In the genomic region with DNA sequence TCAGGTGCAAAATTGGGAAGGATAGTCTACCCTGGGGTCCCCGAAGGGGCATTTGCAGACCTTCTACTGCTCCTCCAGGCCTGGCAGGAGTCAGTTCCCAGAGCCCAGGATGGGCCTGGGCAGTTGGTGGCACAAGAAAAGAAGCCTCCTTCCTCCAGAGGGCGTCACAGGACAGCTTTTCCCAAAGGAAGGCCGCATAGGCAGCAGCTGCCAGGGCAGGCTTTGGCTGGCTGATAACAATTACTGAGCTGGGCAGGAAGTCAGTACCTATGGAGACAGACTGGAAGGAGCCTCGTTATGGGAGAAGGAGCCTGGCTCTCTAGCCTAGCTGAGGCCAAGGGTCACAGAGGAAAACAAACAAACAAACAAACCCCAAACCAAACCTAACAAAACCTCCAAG, we compare ENCODE assay signal across 8 mouse cellular contexts. TPM values are rescaled to one million over a fixed set of nuclear protein-coding genes. Genes with fewer than 3 reads are reported as not detected.
DNase-seq lines count a peak whose midpoint lies in the region; ATAC-seq and TF ChIP-seq lines count a peak whose summit lies in the region.

No protein-coding gene starts in this region.

- intact Hi-C loops in heart, postnatal 10 days (cut with DNase I) = no loop called here
- intact Hi-C loops in left cerebral cortex, postnatal 10 days (cut with DNase I) = no loop called here

- 37% methylated on average over 4 of the region's 4 CpGs for WGBS in kidney, embryonic 15.5 days

- H3K4me3 ChIP-seq in kidney, embryonic 15.5 days (replicated peaks) = no peak overlapping the region
- no peak overlapping the region for H3K4me3 ChIP-seq in ES-Bruce4 (ENCODE audit: low read depth, low read length)

- TF ChIP-seq EP300 in ES-Bruce4 (IDR thresholded peaks at IDR 0.05; ENCODE audit: insufficient read depth, low read depth, low read length) = no peak

- no peak overlapping the region for H3K4me2 ChIP-seq in kidney, embryonic 15.5 days

- TF ChIP-seq CTCF in ES-Bruce4 (IDR thresholded peaks at IDR 0.05; ENCODE audit: low read depth, low read length) = peak; percentile 62

- no peak overlapping the region for H3K9ac ChIP-seq in kidney, embryonic 15.5 days
- peak overlapping the region; percentile 62 for H3K9ac ChIP-seq in ES-Bruce4 (ENCODE audit: low read depth, poor library complexity, severe bottlenecking)

- no peaks in the 10 kb centered on the region for H3K27me3 ChIP-seq in kidney, embryonic 15.5 days
- H3K27me3 ChIP-seq in ES-Bruce4 (ENCODE audit: control insufficient read depth, insufficient read depth, low read length, poor library complexity, severe bottlenecking) = no peaks in the 10 kb centered on the region

- ATAC-seq in kidney, embryonic 15.5 days (replicated peaks; ENCODE audit: low FRiP score) = no peak

- peak; percentile 6 for DNase-seq in kidney, adult 11 months
- peak; percentile 20 for DNase-seq in cerebellum, adult 11-12 months
- peak; percentile 52 to 62 for DNase-seq in heart, postnatal 10 days
- DNase-seq in left cerebral cortex, postnatal 10 days (ENCODE audit: extremely low spot score in 1 of 2, low spot score in 2 of 2) = peak; percentile 13 to 63
- peak; percentile 51 for DNase-seq in ovary, postnatal 14 days (ENCODE audit: low spot score)
- no peak for DNase-seq in spleen, postnatal 14 days (ENCODE audit: low spot score in 2 of 2)

- no peaks in the 10 kb centered on the region for H3K9me3 ChIP-seq in kidney, embryonic 15.5 days (replicated peaks)
- H3K9me3 ChIP-seq in ES-Bruce4 (replicated peaks; ENCODE audit: control insufficient read depth, insufficient read depth, low read length, poor library complexity, severe bottlenecking) = no peaks in the 10 kb centered on the region

- H3K36me3 ChIP-seq in kidney, embryonic 15.5 days = no peaks in the 10 kb centered on the region
- no peaks in the 10 kb centered on the region for H3K36me3 ChIP-seq in ES-Bruce4 (ENCODE audit: control insufficient read depth, insufficient read depth, low read length, poor library complexity, severe bottlenecking)

- TF ChIP-seq POLR2A in ES-Bruce4 (IDR thresholded peaks at IDR 0.05; ENCODE audit: insufficient read depth, low read length) = no peak

- no peak overlapping the region for H3K27ac ChIP-seq in kidney, embryonic 15.5 days
- peak overlapping the region; percentile 99 for H3K27ac ChIP-seq in ES-Bruce4 (ENCODE audit: insufficient read depth, low read length)

- peaks cover 14% of the 10 kb centered on the region for H3K4me1 ChIP-seq in kidney, embryonic 15.5 days
- peaks cover 17% of the 10 kb centered on the region for H3K4me1 ChIP-seq in ES-Bruce4 (ENCODE audit: control insufficient read depth, insufficient read depth, low read length)

RNA-seq across cellular contexts. Expression of a gene that starts 54.3 kb away (rescaled TPM):
- 5.4 TPM in 2 replicates for polyA plus RNA-seq in kidney, embryonic 15.5 days (2015; fragmentation: Nextera tagmentation; extraction: Ambion mirVana)
- 59.2 and 63.3 TPM in 2 replicates for polyA plus RNA-seq in ES-Bruce4 (2011; ENCODE audit: insufficient read depth, insufficient read length, low read depth, missing spikeins)
- 10 to 100 TPM; 42.1 to 61.1 TPM for total RNA-seq in heart, postnatal 10 days (2021)
- 1 to 10 TPM; 5.8 to 6.8 TPM for total RNA-seq in left cerebral cortex, postnatal 10 days (2021)

Comparison
In these comparisons a context has a peak if more than half of its experiments do, and no peak if none do; other contexts are left out.
1. DNase-seq: peak in kidney, adult 11 months (single experiment), cerebellum, adult 11-12 months (single experiment), heart, postnatal 10 days (2 of 2), left cerebral cortex, postnatal 10 days (2 of 2) and ovary, postnatal 14 days (single experiment); none in spleen, postnatal 14 days (0 of 2).
2. RNA of a gene that starts 54.3 kb away (total RNA-seq): 42.1 to 61.1 TPM in heart, postnatal 10 days; 5.8 to 6.8 TPM in left cerebral cortex, postnatal 10 days; every median in the first group is over 4 times any median in the second.